ENCODE assay signal across 1 mouse cellular context in the genomic region with DNA sequence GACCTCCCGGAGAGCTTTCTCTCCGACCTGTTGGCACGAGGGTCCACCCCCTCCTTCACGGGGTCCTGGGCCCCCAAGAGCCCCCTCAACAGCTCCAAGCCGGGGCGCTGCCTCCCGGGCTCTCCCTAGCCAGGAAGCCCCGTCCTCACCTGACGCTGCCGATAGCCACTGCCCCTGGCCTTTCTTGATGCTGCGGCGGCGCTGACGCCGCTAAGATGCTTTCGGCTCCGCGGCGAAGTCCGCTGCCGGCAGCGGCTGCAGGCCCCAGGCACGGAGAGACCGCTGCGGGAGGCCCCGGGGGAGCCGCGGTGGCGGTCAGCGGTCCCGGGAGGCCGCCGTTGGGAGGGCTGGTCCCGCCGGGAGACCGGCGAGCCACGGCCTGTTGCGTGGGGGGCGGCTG.
TF ChIP-seq lines count a peak whose summit lies in the region.

No protein-coding gene starts in this region.

TF ChIP-seq in MEL, 35 proteins besides CTCF, POLR2A, EP300 and RAD21:
- TF ChIP-seq E2F4 (IDR thresholded peaks at IDR 0.05; ENCODE audit: borderline replicate concordance, low read depth, low read length) (no peak), ZNF384 (IDR thresholded peaks at IDR 0.05; ENCODE audit: low read depth, low read length) (no peak), MXI1 (IDR thresholded peaks at IDR 0.05; ENCODE audit: low read depth, low read length) (no peak), MYB (IDR thresholded peaks at IDR 0.05; ENCODE audit: low read depth, low read length) (no peak), NRF1 (IDR thresholded peaks at IDR 0.05; ENCODE audit: insufficient read depth, low read depth, low read length, poor library complexity, severe bottlenecking) (no peak), TCF12 (IDR thresholded peaks at IDR 0.05; ENCODE audit: low read depth, low read length) (no peak), HCFC1 (IDR thresholded peaks at IDR 0.05; ENCODE audit: low read depth, low read length) (no peak)
